Mouse (Mus musculus): Measurements from ENCODE around the gene Gm572. TPM values are rescaled to one million over a fixed set of nuclear protein-coding genes. Genes with fewer than 3 reads are reported as not detected.

Gm572 gene
- polyA plus RNA-seq, 1 experiment from 2014 or later, result not detected

GRCm38 (mm10) chr4:148664021-148664420, 20.9 kb downstream of the Gm572 start:
- DNase-seq (peak; percentile 11), ATAC-seq (no peak)
- H3K4me3 ChIP-seq (ENCODE audit: low read depth, low read length), result no peak overlapping the region
- H3K9ac ChIP-seq (replicated peaks), result no peak overlapping the region
- H3K36me3 ChIP-seq (replicated peaks; ENCODE audit: insufficient read depth, low read length), result no peaks in the 10 kb centered on the region
- H3K9me3 ChIP-seq (ENCODE audit: low read length), result no peaks in the 10 kb centered on the region
- H3K4me2 ChIP-seq (ENCODE audit: low read depth, low read length), result no peak overlapping the region
- TF ChIP-seq CTCF (IDR thresholded peaks at IDR 0.05; ENCODE audit: low read depth) (no peak), EP300 (IDR thresholded peaks at IDR 0.05; ENCODE audit: low read depth) (no peak)
- H3K4me1 ChIP-seq (ENCODE audit: insufficient read depth), result no peaks in the 10 kb centered on the region
- no peak overlapping the region for H3K27ac ChIP-seq (ENCODE audit: low read depth)
- H3K27me3 ChIP-seq (ENCODE audit: insufficient read depth, low read length), result peaks cover 4% of the 10 kb centered on the region; the same call in 1 of the 2 replicates
- 71% methylated on average over 6 of the region's 6 CpGs for WGBS (ENCODE audit: insufficient replicate concordance)

- Histone ChIP-seq H3K36me3 (replicated peaks; ENCODE audit: insufficient read depth, low read length) (no peaks in the 10 kb centered on the region), H3K27me3 (ENCODE audit: insufficient read depth, low read length) (peaks cover 4% of the 10 kb centered on the region; the same call in 1 of the 2 replicates), H3K4me3 (ENCODE audit: low read depth, low read length) (no peak overlapping the region), H3K27ac (ENCODE audit: low read depth) (no peak overlapping the region), H3K4me2 (ENCODE audit: low read depth, low read length) (no peak overlapping the region), H3K4me1 (ENCODE audit: insufficient read depth) (0 out of 2 replicates have a peak, but pooled peaks cover 12% of the 10 kb centered on the region), H3K9ac (replicated peaks) (no peak overlapping the region), H3K9me3 (ENCODE audit: low read length) (no peaks in the 10 kb centered on the region)
- TF ChIP-seq CTCF (IDR thresholded peaks at IDR 0.05; ENCODE audit: low read depth) (no peak), EP300 (IDR thresholded peaks at IDR 0.05; ENCODE audit: low read depth) (no peak)
- 73% methylated on average over 15 of the region's 15 CpGs for WGBS (ENCODE audit: insufficient replicate concordance)
- no peak for ATAC-seq
- DNase-seq, result no peak
These were observed 24.1 kb downstream of the Gm572 start for GRCm38 (mm10) chr4:148667006-148667755.

DNA sequence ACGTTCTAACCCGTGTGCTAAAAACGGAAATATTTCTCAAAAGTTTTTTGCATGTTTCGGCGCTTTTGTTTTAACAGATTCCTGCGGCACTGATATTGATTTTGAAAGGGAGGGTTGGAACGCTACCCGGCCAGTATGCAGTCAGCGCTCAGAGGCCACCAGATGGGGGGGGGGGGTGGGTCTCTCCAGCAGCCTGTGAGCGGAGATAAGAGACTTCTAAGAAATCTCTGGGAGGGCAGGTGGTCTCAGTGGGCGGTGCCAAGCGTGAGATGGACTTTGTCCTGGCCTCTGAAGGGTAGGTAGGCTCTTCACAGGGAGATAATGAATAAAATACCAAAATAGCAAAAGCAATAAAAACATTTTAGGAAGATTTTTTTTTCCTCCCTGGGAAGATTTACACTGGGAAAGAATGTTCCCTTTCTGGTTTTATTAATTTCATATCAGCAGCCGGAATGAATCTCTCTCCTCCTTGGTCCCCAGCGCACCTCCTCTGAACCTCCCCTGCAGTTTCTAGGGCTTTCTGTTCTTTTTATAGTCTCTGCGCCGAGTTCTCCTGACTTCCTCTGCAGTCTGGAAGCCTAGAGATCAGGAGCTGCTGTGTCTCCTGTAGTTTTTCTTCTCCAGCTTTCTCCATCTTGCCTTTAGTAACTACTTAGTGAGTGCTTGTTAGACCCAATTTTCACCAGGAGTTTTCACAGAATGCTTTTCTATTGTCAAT, 28.3 kb downstream of the Gm572 start:
- Histone ChIP-seq H3K4me3 (ENCODE audit: low read depth, low read length) (no peak overlapping the region), H3K9me3 (ENCODE audit: low read length) (no peaks in the 10 kb centered on the region), H3K4me2 (ENCODE audit: low read depth, low read length) (peak overlapping the region; percentile 60), H3K27me3 (ENCODE audit: insufficient read depth, low read length) (no peaks in the 10 kb centered on the region), H3K9ac (replicated peaks) (no peak overlapping the region), H3K27ac (ENCODE audit: low read depth) (no peak overlapping the region), H3K4me1 (ENCODE audit: insufficient read depth) (peaks cover 16% of the 10 kb centered on the region; the same call in 1 of the 2 replicates), H3K36me3 (replicated peaks; ENCODE audit: insufficient read depth, low read length) (no peaks in the 10 kb centered on the region)
- ATAC-seq, result no peak
- peak; percentile 24 for DNase-seq
- TF ChIP-seq EP300 (IDR thresholded peaks at IDR 0.05; ENCODE audit: low read depth) (no peak), CTCF (IDR thresholded peaks at IDR 0.05; ENCODE audit: low read depth) (no peak)
- 6% methylated on average over 16 of the region's 16 CpGs for WGBS (ENCODE audit: insufficient replicate concordance)

DNA sequence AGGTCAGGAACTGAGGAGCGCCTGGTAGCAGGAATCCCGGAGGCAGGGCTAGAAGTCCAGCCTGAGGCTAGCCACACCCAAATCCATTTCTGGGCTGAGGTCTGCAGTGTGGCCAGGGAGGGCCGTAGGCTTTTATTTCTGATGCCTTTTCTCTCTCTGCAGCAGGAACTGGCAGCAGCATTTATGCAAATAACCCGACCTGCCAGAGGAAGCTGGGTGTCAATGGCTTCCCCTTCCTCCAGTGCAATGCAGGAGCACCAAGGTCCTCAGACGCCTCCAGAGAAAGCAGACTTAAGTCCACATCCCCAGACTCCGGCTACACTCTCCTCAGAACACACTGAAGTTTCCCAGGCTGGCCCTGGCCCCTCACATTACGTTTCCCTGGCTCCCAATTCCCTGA, 31.9 kb downstream of the Gm572 start:
- H3K27ac ChIP-seq (ENCODE audit: low read depth), result no peak overlapping the region
- H3K4me3 ChIP-seq (ENCODE audit: low read depth, low read length), result no peak overlapping the region
- ATAC-seq (no peak), DNase-seq (no peak)
- no peak overlapping the region for H3K4me2 ChIP-seq (ENCODE audit: low read depth, low read length)
- H3K36me3 ChIP-seq (replicated peaks; ENCODE audit: insufficient read depth, low read length), result no peaks in the 10 kb centered on the region
- WGBS (ENCODE audit: insufficient replicate concordance), result 38% methylated on average over 7 of the region's 7 CpGs
- no peaks in the 10 kb centered on the region for H3K27me3 ChIP-seq (ENCODE audit: insufficient read depth, low read length)
- no peaks in the 10 kb centered on the region for H3K9me3 ChIP-seq (ENCODE audit: low read length)
- H3K9ac ChIP-seq (replicated peaks), result no peak overlapping the region
- peaks cover 20% of the 10 kb centered on the region; the same call in 1 of the 2 replicates for H3K4me1 ChIP-seq (ENCODE audit: insufficient read depth)
- TF ChIP-seq EP300 (IDR thresholded peaks at IDR 0.05; ENCODE audit: low read depth) (no peak), CTCF (IDR thresholded peaks at IDR 0.05; ENCODE audit: low read depth) (no peak)

DNA sequence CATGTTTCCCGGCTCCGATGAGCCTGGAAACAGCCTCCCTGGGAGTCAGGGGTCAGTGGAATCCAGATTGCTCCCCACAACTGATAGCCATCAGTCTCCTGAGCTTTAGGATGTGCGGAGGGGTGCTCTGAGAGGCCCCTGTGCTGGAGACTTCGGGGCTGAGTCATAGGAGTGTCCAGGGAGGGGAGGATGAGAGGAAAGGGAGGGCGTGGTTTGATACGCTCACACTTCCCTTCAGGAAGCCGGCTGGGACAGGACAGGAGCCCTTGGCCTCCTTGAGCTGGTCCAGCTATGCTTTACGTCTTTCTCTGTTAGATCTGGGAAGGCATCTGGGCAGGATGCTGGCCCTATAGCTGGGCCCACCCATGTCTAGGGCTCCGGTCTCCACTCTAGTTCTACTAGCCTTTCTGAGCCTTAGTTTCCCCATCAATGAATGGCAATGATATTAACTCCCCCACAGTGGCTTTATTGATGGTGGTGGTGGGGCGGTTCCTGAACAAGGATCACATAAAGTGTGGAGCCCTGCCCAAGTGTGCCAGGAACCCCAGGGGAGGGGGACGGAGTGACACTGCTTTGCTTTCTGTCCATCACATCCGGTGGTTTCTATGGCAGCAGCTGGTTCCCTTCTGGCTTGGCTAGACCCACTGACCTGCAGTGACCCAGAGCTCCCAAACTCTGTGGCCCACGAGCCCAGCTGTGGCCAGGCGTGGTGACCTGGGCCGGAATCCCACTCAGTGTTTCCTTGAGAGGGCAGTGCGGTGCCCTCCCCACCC, 33.3 kb downstream of the Gm572 start:
- H3K9me3 ChIP-seq (ENCODE audit: low read length), result no peaks in the 10 kb centered on the region
- WGBS (ENCODE audit: insufficient replicate concordance), result 37% methylated on average over 16 of the region's 16 CpGs
- H3K9ac ChIP-seq (replicated peaks), result no peak overlapping the region
- peaks cover 19% of the 10 kb centered on the region for H3K4me1 ChIP-seq (ENCODE audit: insufficient read depth)
- no peak for TF ChIP-seq CTCF (IDR thresholded peaks at IDR 0.05; ENCODE audit: low read depth)
- no peak for TF ChIP-seq EP300 (IDR thresholded peaks at IDR 0.05; ENCODE audit: low read depth)
- DNase-seq (no peak), ATAC-seq (peak; percentile 68)
- H3K27me3 ChIP-seq (ENCODE audit: insufficient read depth, low read length), result no peaks in the 10 kb centered on the region
- no peak overlapping the region for H3K4me2 ChIP-seq (ENCODE audit: low read depth, low read length)
- no peaks in the 10 kb centered on the region for H3K36me3 ChIP-seq (replicated peaks; ENCODE audit: insufficient read depth, low read length)
- H3K4me3 ChIP-seq (ENCODE audit: low read depth, low read length), result no peak overlapping the region
- no peak overlapping the region; the same call in 1 of the 2 replicates for H3K27ac ChIP-seq (ENCODE audit: low read depth)
